Mouse (Mus musculus) thymus, adult 2 months (tissue): Measurements from ENCODE around the gene Zfand2b.

Experiments used
- CTCF ChIP-seq: fragments of 200-500 bp; IDR thresholded peaks from 2 replicates; pipeline ENCODE4 v1.5.1; 2012; ENCODE audit warnings: mild to moderate bottlenecking, control low read depth, low read length, moderate library complexity, borderline replicate concordance; ENCODE audit not compliant: control insufficient read depth, poor library complexity, insufficient read depth; ENCODE audit errors: extremely low read depth
- POLR2A ChIP-seq: fragments of 200-500 bp; IDR thresholded peaks from 2 replicates; pipeline ENCODE4 v1.6.1; 2012; ENCODE audit warnings: mild to moderate bottlenecking, low read length, control low read depth, moderate library complexity; ENCODE audit not compliant: control insufficient read depth, poor library complexity, insufficient read depth; ENCODE audit errors: extremely low read depth

- no peak for TF ChIP-seq CTCF
- no peak for TF ChIP-seq POLR2A
These were observed 17.0 kb downstream of the Zfand2b start for GRCm38 (mm10) chr1:75185495-75185894.
